Mouse (Mus musculus): Measurements from ENCODE around the gene Setd1b.

The Setd1b gene

DNA sequence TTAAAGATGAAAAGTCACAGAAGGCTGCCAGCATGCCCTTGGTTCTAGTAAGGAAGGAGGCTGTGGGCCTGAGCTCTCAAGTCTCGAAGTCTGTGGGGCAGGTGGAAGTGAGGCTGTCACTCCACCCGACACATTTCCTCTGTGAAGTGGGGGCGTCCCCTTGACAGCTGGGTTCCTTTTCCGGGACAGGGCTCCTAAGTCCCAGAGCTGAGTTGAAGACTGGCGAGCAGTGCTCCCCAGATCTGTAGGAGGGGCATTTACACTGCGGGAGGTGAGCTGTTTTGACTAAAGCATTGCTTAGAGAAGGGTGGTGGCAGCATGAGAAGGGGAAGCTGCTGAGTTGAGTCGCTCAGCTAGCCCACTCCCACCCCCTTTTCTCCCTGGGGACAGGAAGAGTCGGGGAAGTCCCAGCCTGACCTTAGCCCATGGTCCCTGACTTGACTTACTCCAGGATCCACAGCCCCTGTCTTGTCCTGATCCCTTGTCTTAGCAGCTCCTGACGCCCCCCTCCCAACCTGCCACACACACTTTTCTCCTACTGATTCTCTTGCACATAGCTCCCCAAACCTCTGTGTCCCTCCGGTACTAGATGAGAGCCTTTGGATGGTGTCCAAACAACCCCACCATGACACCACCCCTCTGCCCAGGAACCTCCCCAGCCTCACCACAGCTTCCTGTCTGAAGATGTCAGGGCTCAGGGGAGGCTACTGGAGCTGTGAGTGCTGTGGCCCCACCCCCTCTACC, 13.4 kb upstream of the Setd1b start:
- DNase-seq = no peak

DNA sequence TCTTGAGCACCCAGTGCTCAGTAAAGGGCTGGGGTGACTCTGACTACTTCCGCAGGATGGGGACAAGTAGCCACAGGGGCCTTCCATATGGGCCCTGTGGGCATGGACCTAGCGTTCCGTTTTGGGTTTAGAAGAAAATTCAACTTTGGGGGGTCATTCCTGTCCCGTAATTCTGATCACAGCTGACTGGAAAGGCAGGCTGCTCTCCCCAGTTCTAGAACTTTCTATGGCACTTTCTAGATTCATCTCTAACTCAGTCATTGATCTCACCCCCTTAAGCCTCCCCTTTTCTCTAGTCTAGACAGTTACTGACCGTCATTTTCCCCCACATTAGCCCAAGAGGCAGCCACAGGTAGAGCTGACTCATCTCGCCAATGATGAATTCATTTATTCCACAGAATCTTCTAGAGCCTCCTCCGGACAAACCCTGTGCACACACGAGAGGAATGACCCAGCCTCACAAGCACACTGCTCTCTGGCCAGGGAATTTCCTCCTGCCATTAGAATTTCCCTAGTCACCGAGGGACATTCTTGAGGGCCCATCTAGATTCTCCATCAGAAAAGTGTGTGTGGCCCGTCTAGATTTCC, 12.7 kb upstream of the Setd1b start:
- DNase-seq = no peak

DNA sequence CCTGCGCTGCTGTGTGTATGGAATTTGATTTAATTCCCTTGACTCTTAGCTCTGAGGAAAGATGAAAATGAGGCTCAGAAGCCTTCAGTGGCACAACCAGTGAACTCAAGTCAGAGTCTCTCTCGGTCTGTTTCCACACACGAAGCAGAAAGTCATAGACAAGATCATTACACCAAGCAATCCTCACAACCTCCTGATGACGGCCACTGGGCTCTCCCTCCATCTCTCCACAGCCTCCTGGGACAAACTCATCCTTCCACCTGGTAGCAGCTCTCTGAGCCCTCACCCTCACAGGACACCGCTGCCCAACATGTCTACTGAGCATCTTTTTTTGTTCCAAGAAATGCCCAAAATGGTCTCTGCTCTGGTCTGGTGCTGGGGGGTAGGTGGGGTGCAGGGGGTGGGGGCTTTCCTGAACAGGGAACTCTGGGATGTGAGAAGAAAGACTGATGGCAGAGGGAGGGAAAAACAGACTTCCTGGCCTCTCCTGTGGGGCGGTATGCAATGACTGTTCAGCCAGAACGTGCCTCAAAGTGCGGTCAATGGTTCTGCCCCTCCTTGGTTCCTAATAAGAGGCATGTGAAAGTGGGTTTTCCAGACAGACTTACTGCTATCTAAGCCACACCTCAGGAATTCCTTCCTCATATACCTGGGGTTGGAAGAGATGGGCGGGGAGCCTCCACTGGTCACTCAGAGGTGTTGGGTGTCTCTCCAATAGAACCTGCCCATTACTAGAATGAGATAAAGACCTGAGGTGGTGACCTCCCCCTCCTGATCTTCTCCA, 11.8 kb upstream of the Setd1b start:
- no peak for DNase-seq

DNA sequence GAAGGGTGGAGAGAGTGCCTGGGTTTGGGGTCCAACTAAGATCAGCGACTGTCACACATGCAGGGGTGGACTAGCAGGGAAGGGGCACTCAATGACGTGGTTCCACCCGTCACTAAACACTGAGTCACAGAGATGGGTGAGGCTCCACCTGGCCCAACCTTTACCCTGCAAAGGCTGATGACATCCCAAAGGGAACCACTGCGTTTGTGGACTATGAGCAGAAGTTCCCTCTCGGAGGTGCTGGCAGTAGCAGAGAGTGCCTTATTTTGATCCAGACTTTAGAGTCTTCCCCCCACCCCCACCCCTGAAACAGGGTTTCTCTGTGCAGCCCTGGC, 11.2 kb upstream of the Setd1b start:
- DNase-seq = no peak

DNA sequence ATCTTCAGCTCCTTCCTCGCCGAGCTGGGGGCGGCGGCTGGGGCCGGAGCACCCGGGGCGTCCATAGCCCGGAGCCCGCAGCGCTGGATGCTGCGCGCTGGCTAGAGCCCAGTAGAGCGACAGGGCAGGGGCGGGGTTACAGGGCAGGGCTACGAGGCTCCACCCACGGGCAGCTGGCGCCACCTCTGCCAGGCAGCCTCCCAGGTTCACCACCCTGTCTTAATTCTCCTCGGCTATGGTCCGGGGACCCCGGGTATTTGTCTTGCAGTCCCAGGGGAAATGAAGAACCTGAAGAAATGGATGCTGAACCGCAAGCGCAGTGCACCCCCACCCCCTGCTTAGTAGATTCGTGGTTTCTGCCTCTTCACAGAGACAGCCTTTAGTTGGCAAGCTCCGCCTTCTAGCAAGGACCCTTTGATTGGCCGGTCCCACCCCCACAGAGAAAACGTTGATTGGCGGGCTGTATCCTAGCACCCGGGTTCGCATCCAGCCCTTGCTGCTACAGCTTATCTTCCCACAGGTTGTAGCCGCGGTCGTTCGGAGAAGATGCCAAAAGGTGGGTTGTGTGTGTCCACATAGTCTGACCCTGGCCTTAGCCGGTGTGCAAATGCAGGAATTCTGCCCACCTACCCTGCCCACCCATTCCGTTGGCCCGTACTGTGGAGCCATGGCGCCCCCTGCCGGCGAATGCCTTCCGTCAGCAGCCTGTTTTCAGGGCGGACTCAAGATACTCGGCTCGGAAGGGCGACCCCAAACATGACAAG, 9.5 kb upstream of the Setd1b start, which contains the start of gene Rhof:
TSS of gene Rhof (minus strand) at position 385 of the 764 bp plus-strand sequence.
- peak; percentile 84 for DNase-seq

DNA sequence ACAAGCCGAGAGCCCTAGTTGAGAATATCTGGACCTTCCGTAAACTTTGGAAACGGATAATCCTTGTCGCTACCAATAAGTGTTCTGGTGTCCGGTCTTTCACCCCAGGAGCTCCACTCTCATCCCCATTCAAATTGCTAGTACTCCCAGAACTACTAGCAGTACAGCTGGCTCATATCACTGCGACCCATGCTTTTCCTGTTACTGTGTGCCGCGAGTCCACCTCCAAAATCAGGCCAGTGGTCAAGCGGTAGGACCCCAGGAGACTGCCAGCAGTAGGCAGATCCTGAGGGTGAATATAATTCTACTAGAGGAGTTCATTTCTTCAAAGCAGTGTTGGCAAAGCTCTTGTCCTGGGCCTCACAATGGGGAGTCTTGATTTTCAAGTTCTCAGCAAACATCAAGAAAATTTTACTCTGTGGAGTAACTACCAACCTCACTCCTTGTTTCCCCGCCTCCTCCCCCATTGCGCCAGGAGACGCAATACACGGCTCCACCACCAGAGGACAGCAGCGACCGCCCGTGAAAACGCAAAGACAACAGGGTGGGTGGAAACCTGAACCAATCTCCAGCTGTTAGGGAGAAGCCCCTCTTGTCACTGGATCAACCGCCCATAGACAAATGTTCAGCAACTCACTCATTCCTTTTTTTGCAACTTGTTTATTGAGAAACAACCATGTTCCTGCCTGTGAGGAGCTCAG, 8.8 kb upstream of the Setd1b start:
- peak; percentile 91 for DNase-seq

DNA sequence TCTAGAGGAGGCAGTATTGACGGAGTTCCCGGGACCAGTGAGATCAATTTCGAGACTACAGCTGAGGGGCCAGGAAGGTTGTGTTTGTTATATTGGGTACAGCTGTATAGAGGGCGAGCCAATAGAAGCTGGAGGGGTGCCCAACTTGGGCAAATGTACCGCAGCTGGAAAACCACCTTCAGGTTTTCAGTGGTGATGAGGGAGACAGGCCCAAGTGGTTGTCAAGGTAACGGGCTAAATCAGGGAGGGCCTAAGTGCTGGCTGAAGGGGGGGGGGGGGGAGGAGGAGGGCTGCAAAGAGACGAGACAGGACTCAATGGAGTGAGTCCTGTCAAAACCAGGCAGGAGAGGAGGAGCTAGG, 8.2 kb upstream of the Setd1b start:
- DNase-seq = no peak

DNA sequence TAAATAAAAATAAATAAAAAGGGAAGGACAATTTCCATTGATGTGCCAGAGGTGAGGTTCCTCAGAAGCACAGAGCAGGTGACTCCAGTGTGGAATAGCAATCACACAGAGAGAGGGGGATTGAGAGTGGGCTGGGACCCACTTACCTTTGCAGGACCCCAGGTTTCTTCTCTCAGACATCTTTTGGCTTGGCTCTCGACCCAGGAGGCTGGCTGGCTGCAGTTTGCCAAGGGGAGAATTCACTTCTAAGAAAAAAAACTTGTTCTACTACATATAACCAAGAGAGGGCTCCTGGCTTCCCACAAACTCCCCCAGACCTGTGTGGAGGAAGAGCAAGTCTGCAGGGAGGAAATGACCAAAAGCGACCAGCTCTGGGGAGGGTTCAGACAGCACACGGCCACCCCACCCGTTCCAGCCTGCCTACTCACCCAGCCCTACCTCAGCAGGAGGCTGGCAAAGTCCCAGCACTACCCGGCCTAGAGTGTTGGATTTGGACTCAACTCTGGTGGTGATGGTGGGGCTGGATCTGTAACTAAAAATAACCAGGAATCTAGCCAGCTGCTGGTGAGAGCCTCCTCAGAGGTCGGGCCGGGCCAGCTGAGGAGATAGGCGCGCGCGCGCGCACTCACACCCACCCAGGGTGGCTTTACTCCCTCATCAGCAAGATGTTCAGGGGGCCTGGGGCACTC, 7.7 kb upstream of the Setd1b start:
- DNase-seq = peak; percentile 68

DNA sequence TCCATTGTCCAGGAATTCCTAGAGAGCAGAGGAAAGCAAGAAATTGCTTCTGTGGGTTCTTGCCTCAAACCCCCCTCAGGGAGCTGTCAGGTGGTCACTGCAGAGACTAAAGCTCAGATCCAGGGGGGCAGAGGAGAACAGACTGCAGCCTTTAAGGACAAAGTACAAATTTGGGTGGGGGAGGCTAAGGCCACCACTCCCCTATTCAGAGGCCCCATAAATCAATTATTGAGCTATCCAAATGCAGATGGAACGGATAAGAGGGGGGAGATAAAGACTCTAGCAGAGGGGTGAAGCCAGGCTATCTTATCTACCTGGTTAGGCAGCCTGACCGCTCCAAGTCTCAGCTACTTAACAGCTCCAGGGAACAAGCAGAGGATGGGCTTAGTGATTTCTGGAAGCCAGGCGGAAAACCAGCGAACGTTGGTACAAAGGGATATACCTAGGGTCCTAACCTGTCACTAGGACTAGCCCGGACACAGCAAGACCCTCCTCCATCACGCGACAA, 7.1 kb upstream of the Setd1b start:
- no peak for DNase-seq

DNA sequence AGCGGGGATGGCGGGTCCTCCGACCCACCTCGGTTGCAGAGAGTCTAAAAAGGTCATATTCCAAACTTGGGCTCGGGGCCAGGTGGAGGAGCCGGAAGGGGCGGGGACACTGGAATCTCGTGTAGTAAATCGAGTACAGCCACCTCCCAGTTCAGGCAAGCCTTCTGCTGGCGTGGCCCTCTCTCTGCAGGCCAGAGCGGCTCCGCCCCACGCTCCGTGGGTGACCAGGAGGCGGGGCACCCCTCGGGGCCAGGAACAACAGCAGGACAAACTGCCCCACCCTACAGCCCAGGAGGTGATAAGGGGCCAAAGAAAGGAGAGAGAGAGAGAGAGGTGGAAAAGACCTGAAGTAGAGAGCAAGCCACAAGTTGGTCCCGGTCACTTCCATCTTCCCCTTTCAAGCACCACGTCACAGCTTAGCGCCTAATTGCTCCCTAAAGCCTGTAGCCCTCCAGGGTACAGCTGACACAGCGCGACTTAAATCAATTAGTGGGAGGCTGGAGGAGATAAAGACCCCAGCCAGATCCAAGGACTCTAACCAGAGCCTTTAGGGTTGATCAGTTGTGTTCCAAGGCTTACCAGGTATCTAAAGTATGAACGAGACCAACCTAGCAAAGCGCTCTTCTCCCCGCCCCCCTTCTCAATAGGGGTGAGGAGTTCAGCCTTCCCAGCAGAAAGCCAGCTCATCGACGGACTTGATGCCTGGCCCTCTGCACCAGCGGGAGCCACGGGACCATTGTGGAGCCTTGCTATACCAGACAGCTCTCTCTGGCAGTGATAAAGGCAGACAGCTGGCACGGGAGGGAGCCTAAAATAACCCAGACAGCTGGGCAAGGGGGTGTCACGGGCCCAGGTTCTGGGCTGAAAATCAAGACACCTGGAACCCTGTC, 6.3 kb upstream of the Setd1b start:
- DNase-seq = peak; percentile 97

DNA sequence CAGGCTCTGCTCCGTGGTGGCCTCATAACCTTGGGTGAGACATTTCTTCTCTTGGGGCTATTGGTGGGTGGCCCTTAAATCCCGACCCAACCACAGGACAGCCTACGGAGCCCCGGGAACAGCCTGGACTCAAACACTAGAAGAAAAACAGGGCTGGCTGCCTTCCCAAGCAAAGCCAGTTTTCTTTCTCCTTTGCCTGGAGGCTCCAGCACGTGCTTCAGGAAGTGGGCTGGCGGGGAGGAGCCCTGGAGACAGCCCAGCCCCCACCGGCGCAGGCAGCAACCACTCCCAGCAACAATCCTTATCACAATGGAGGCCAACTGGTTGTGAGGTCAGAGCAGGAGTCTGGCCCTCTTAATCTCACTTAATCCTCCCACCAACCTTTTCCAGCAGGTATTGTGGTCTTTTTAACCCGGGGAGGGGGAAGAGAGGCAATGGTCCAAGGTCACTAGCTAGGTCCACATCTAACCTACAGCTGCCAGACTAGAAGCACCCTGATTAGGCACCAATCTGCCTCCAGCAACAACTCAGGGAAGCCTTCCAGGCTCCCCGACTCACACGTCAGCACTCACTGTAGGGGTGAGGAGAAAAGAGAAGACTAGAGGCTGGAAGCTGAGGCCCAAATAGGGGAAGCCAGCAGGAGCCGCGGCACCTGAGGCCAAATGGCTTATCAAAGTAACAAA, 5.5 kb upstream of the Setd1b start:
- peak; percentile 97 for DNase-seq

DNA sequence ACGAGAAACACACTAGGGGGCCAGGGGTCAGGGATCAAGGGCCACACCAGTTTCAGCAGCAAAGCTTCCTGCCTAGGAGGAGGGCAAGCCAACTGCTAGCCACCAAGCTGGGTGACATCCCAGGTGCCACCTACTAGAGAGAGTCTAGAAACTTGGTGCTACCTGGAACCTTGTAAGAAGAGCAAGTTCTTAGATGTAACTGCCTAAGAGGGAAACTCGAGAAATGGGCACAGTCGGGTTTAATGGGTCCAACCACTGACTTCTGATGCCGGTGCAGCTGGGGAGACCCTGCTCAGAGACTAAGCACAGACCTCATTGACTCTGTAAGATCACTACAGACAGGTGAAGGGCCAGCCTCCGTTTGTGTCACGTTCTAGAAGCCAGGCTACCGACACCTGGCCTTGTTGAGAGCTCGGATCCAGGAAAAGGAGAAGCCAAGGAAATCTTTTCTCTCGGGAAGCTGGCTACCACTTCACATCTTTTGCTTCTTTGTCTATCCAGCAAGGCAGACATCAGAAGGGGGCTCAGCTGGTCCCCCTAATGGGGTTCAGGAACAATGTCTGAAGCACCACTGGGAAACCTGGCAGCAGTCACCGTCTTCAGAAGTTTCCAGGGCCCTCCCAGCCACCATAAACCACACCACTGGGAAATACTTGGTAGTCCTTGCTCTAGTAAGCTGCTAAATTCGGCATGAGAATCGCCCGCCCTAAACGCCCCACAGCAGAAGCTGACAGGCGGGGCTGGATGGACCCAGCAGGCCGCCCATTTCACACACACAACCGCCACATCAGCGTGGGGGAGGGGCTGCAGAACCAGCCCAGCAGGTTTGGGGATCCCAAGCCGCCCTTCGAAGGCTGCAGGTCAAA, 4.7 kb upstream of the Setd1b start:
- peak; percentile 92 for DNase-seq

DNA sequence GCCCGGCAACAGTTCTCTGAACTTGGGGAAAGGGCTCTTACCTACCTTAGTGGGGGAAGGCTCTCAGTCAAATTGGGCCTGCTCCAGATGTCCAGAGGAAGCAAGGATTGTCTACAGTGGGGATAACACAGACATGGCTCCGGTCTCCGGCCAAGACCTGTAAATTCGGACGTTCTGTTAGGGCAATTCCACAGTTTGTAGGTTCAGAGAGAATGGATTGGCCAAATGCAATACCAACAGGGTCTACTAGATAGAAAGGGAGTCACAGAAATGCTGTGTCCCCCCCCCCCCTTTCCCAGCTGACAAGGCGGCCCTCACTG, 4.1 kb upstream of the Setd1b start:
- no peak for DNase-seq

DNA sequence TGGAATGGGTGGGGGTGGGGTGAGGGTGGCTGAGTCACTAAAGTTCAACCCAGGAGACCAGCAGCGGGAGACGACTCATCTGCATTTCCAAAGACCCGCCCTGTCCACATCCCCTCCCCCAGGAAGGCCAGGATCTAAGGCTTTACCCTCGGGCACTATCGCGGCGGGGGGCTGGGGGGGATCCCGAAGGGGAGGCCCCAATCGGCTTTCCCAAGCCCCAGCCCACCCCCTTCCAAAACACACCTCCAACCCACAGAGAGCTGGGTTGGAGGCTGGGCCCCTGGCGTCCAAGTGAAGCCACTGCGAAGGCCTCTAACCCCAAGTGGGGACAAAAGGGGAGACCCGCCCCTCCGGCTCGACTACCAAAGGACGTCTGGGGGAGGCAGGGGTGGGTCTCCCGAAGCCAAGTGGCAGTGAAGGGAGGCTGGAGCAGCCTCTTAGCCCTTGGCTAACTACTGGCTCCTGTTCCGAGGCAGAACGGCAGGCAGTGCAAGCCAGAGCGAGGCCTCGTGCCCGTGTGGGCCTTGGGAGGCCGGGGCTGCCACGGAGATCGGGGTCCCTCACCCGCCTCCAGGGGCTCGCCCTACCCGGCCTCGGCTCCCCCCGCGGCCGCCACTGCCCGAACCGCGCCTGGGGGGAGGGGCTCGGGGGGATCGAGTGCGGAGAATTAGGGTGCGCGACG, 3.6 kb upstream of the Setd1b start:
- DNase-seq = peak; percentile 81

DNA sequence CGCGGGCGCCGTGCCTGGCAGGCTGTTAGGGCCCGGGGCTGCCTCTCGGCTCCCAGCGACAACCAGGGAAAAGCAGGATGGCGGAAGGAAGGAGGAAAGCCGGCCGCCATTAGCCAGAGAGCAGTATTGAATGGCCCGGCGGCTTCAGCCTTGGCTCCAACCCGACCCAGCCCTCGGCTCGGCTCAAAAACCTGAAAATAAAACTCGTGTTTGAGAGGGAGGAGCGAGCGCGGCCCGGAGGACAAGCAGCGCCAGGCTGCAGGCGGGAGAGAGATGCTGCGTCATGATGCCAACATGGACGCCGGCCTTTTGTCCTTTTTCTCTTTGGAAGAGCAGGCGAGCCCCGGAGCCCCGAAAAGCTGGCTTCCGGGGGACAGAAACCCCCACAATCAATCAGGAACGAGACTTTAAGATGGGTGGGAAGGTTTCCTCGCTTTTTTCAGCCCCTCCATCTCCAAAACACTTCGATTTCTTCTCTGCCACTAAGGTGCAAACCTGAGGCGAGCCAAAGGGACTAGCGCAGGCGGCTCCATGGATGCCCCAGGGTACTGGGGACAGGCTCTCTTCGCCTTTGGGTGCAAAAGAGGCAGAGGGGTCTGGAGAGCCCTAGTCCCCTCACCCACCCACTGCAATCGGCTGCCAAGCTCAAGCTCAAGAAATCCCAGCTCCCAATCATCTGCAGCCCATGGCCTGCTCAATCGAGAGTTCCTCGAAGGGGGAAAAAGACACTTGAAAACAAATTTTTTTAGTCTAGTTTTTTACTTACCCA, 2.9 kb upstream of the Setd1b start:
- peak; percentile 91 for DNase-seq

DNA sequence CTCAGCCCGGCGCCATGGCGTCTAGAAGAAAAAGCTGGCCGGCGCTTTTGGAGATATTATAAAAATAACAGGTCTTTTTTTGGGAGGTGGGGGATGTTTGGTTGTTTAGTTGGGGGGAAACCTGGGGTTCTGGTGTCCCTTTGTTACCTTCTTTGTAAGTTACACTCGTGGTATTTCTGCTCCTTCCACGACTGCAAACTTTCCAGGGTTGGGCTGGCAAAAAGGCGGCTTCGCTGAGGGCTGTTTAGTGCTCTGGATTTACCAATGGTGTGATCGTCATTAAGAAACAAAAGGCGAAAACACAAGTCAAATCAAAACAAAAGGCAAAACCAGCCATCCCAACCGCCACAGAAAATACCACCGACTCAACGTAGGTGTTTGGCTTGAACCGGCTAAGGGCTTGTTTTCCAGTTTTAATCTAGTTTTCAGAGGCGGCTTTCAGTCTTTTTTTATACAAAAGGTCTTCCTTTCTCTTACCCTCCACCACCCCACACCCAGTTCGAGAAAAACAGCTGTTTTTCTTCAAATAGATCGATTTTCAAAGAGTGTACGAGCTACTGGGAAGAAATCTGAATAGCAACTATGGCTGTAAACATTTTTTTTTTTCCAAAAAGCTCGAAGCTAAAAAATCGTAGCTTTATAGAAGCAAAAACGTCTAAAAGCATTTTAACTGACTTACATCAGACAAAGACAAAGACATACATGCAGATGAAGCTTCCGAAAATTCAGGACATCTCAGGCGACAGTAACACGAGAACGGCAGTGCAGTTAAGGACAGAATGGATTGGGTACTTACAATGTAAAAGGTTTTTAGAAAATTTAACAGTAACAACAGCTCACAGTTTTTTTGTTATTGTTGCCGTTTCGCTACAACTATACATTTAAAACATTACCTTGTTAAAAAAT, 2.0 kb upstream of the Setd1b start:
- DNase-seq = peak; percentile 45

Measured in kidney, adult 9 months (tissue).